Mouse (Mus musculus) stomach, embryonic 14.5 days (tissue): Measurements from ENCODE around the gene Cog6. TPM values are rescaled to one million over a fixed set of nuclear protein-coding genes. Genes with fewer than 3 reads are reported as not detected.
A peak's percentile ranks its signal among the peaks of the same experiment; 100 is the strongest.

Source experiments
- ATAC-seq: fragments of 200-750 bp; cut with Nextera tagmentation; 2 replicates; pipeline ENCODE4 v1.8.0; 2017; ENCODE audit warnings: low read depth, moderate TSS enrichment; ENCODE audit not compliant: insufficient number of reproducible peaks, insufficient read depth, low FRiP score
- H3K27ac ChIP-seq: fragments of 300-500 bp; sonication (generic); 2 replicates; pipeline ENCODE4 v1.5.1; 2014; ENCODE audit warnings: mild to moderate bottlenecking, low read length, moderate library complexity, mixed read lengths
- H3K27me3 ChIP-seq: fragments of 300-500 bp; sonication (generic); 2 replicates; pipeline ENCODE4 v1.6.1; 2014; ENCODE audit warnings: low read length, control low read depth, mixed read lengths; ENCODE audit not compliant: control insufficient read depth, insufficient read depth
- H3K36me3 ChIP-seq: fragments of 300-500 bp; sonication (generic); 2 replicates; pipeline ENCODE4 v1.6.1; 2014; ENCODE audit warnings: mild to moderate bottlenecking, control low read depth, low read length, moderate library complexity, mixed read lengths; ENCODE audit not compliant: control insufficient read depth, insufficient read depth
- H3K4me1 ChIP-seq: fragments of 300-500 bp; sonication (generic); 2 replicates; pipeline ENCODE4 v1.6.1; 2014; ENCODE audit warnings: low read length, control low read depth, mixed read lengths; ENCODE audit not compliant: control insufficient read depth, insufficient read depth
- H3K4me2 ChIP-seq: fragments of 300-500 bp; sonication (generic); replicated peaks from 2 replicates; pipeline ENCODE4 v1.6.1; 2014; ENCODE audit warnings: low read depth, low read length, control low read depth
- H3K4me3 ChIP-seq: fragments of 300-500 bp; sonication (generic); 2 replicates; pipeline ENCODE4 v1.5.1; 2014; ENCODE audit warnings: low read depth, low read length, control low read depth
- H3K9ac ChIP-seq: fragments of 300-500 bp; sonication (generic); replicated peaks from 2 replicates; pipeline ENCODE4 v1.6.1; 2014; ENCODE audit warnings: low read depth, mild to moderate bottlenecking, control low read depth, low read length, moderate library complexity, mixed read lengths
- H3K9me3 ChIP-seq: fragments of 300-500 bp; sonication (generic); 2 replicates; pipeline ENCODE4 v1.6.1; 2016; ENCODE audit warnings: low read depth, low read length, control low read depth; ENCODE audit not compliant: control insufficient read depth
- WGBS: fragments of 180-500 bp; shearing (Covaris S2); extraction: QIAGEN DNeasy Blood & Tissue Kit; methylation state at CpG from one replicate; pipeline ENCODE4 v1.1.7; 2014; 5-methylcytosine and 5-hydroxymethylcytosine counted together
- polyA plus RNA-seq: library from polyadenylated mRNA; unstranded; fragments of >200 nt; fragmentation: Nextera tagmentation; extraction: Ambion mirVana; gene quantifications from 2 replicates; pipeline ENCODE4 v1.2.1, GENCODE M21; 2014

Cog6 gene
- polyA plus RNA-seq = 51.1 and 56.2 TPM in 2 replicates

DNA sequence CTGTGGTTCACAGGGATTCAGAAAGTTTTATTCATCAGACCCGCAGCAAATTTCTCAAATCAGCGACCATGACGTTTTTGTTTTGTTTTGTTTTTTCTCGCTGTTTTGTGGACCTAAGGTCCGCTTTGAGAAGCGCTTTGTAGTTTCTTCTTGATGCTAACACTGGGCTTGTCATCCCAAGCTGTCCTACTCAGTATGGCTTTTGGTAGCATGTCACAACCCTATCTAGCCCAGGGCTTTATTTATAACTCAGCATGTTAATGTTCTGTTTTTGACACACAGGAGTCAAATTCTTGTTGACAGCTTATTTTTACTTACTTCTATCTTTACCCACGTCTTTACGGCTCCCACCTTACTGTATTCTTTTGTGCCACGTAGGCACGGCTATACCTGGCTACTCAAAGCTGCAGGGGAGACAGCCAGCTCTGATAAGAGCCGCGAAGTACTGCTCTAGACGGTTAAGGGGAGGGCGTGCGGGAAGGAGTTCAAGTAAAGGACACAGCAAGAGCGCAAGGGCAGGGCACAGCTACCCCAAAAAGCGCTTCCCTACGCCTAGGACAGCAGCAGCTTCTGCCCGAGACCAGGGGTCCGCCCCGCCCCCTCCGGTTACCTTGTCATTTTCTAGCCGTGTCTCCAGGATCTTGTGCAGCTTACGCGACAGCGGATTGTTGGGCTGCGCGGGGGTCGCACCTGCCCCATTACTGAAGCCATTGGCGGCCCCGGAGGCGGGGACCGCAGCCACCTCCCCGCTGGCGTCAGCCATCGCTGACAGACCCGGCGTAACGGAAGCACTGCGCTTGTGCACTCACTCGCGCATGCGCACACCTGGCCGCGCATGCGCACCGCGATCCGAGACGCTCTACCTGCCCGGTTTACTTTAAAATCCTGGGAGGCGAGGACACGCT lies at the start of gene Cog6:
TSS of gene Cog6 (minus strand) at position 802 of the 905 bp plus-strand sequence.
- H3K4me2 ChIP-seq = peak within 1 kb of the TSS; percentile 89
- peak within 1 kb of the TSS; percentile 63; the same call in 1 of the 2 replicates for H3K9ac ChIP-seq
- no peaks in the 10 kb centered on the region for H3K9me3 ChIP-seq
- peaks cover 6% of the 10 kb centered on the region; the same call in 1 of the 2 replicates for H3K36me3 ChIP-seq
- peak within 1 kb of the TSS; percentile 83 for H3K4me3 ChIP-seq
- peak; percentile 89 for ATAC-seq
- H3K4me1 ChIP-seq = no peaks in the 10 kb centered on the region
- no peak within 1 kb of the TSS for H3K27ac ChIP-seq
- H3K27me3 ChIP-seq = no peaks in the 10 kb centered on the region
- 6% methylated on average over 53 of the region's 53 CpGs for WGBS

DNA sequence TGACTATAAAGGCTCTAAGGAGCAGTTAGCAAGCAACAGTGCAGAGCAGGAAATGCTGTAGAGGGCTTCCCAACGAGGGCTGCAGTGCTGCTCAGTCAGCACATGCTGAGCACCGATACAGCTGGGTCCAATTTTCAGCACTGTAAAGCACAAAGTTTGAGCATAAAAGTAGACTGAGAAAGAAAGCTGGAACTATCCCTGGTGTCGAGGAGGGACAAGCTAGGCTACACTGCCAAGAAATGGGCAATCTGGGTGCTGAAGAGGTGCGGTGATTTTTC lies 49.0 kb upstream of the Cog6 start:
- peaks cover 8% of the 10 kb centered on the region; the same call in 1 of the 2 replicates for H3K4me1 ChIP-seq
- no peaks in the 10 kb centered on the region for H3K9me3 ChIP-seq
- H3K9ac ChIP-seq = no peak overlapping the region
- H3K36me3 ChIP-seq = no peaks in the 10 kb centered on the region
- no peak overlapping the region for H3K4me2 ChIP-seq
- no peaks in the 10 kb centered on the region for H3K27me3 ChIP-seq
- H3K4me3 ChIP-seq = no peak overlapping the region
- no peak for ATAC-seq
- no peak overlapping the region for H3K27ac ChIP-seq
- 84% methylated on average over 4 of the region's 4 CpGs for WGBS

DNA sequence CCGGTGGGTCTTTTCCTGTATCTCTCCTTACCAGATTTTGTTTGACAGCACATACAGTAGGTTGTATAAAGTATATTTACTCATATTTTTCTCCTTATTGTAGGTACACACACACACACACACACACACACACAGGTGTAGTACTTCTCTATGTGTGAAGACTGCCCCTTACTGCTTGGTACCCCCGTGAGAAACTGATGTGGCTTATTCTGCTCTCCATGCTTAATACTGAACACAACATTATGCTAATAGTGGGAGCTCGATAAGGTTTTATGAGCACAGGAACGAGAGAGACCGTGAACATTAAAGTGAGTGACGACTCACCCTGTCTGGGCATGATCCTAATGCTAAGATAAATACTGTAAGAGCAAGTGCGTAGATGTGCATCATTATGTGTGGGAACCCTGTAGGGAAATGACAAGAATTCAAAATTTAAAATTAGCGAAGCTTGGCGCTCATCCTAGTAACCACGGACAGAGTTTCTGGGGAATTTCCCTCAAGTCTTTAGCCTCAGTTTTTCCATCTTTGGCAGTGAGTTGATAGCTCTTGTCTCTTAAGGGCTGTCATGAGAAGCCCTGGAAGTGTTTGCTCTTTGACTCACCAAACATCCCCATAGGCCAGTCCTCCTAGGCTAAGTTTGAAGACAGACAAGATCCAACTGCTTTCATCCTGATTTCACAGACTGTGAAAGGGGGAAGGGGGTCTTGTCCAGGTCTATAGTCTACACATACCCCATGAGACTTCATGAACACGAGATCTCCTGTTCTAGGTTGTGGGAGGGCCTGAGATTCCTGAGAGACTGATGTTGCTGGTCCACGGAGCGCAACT lies 48.4 kb upstream of the Cog6 start:
- peaks cover 8% of the 10 kb centered on the region; the same call in 1 of the 2 replicates for H3K4me1 ChIP-seq
- no peak overlapping the region for H3K27ac ChIP-seq
- H3K9ac ChIP-seq = no peak overlapping the region
- H3K27me3 ChIP-seq = no peaks in the 10 kb centered on the region
- H3K36me3 ChIP-seq = no peaks in the 10 kb centered on the region
- no peak overlapping the region for H3K4me2 ChIP-seq
- 79% methylated on average over 13 of the region's 13 CpGs for WGBS
- H3K9me3 ChIP-seq = no peaks in the 10 kb centered on the region
- H3K4me3 ChIP-seq = no peak overlapping the region
- ATAC-seq = no peak

DNA sequence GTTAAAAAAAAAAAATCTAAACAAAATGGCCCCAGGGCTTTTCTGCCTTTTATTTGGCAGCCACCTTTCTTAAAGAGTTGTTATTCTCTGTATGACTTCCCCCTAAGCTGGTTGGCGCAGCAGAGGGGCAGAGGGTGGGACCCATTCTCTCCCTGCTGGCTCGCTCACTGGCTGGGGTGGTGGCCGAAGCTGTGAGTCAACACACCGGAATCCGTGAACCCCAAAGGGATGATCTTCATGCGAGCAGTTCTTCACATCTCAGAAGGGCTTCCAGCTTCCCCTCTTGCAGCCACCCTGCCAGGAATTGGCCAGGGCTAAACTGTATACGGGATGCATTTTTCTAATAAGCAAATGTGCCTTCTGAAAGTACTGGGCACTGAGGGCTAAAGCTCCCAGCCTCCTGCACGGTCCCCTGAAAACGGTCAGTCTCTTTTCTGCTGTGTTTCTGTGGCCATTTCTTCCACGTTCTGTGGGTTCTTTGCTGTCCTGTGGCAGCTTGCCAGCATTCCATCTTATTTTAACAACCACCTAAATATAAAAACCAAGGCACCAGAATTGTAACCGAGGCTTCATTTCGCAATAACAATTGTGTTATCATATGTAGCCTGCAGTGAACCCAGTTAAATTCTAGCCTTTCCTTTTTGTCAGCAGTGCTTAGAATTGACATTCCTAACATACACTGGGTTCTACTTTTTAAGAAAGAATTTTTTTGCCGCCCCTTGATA lies 46.5 kb upstream of the Cog6 start:
- no peak overlapping the region for H3K4me2 ChIP-seq
- no peak for ATAC-seq
- no peaks in the 10 kb centered on the region for H3K36me3 ChIP-seq
- WGBS = 49% methylated on average over 13 of the region's 13 CpGs
- no peaks in the 10 kb centered on the region for H3K27me3 ChIP-seq
- H3K9ac ChIP-seq = no peak overlapping the region
- H3K4me1 ChIP-seq = peaks cover 11% of the 10 kb centered on the region; the same call in 1 of the 2 replicates
- no peak overlapping the region for H3K27ac ChIP-seq
- H3K4me3 ChIP-seq = no peak overlapping the region
- no peaks in the 10 kb centered on the region for H3K9me3 ChIP-seq

DNA sequence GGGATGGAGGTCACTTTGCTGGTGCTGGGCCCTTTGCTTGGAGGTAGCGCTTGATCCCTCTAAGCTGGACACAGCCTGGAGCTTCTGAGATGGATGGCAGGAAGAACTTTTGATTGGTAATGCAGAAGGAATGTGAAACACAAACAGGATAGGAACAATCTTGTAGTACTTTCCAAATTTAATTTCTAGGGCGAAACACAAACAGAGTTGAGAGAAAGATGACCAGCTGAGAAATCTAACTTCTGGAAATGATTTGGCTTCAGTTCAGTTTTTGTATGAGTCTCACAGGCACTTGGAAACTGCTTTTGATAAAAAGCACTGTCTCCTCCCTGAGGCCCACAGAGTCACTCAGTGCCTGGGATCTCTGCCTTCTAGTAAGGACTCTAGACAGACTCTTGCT lies 42.9 kb upstream of the Cog6 start:
- H3K27ac ChIP-seq = peak overlapping the region; percentile 78; the same call in 1 of the 2 replicates
- peaks cover 16% of the 10 kb centered on the region; the same call in 1 of the 2 replicates for H3K4me1 ChIP-seq
- H3K9me3 ChIP-seq = no peaks in the 10 kb centered on the region
- no peak overlapping the region for H3K4me2 ChIP-seq
- 49% methylated on average over 2 of the region's 2 CpGs for WGBS
- no peak for ATAC-seq
- no peaks in the 10 kb centered on the region for H3K27me3 ChIP-seq
- no peak overlapping the region for H3K9ac ChIP-seq
- no peaks in the 10 kb centered on the region for H3K36me3 ChIP-seq
- H3K4me3 ChIP-seq = no peak overlapping the region

DNA sequence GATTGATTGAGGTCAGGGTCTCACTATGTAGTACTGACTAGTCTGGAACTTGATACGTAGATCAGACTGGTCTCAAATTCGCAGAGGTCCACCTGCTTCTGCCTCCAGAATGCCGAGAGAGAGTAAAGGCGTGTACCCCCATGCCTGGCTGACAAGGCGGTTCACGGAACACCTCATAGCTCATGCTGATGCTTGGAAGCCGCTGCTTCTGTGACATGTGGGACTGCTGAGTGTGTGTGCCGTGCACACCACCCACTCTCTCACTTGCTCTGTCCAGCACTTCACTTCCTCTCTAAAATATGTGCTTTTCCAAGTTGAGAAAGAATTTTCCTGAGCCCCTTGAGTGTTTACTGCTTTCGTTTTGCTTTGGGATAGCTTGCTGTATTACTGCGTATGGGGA lies 39.4 kb upstream of the Cog6 start:
- ATAC-seq = no peak

DNA sequence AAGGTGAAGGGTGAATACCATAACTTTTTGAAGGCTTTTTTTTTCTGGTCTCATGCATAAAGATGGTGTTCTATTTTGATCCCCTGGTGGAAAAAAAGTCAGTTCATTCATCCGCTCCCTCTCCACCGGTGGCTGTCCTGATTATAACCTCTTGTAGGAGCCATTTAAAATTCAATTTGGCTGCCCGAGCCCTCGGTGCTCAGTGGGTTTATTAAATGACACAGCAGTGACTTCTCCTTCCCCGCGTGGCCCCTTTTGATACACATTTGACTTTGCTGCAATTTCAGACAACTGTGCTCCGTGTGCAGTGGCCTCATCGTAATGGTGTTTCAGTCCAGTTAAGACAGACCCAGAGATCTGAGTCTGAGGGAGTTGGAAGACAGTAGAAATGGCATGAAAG lies 35.3 kb upstream of the Cog6 start:
- no peak for ATAC-seq
- Histone ChIP-seq H3K9me3 (no peaks in the 10 kb centered on the region), H3K4me1 (0 out of 2 replicates have a peak, but pooled peaks cover 4% of the 10 kb centered on the region), H3K4me3 (no peak overlapping the region), H3K4me2 (no peak overlapping the region), H3K27ac (no peak overlapping the region), H3K9ac (no peak overlapping the region), H3K27me3 (no peaks in the 10 kb centered on the region), H3K36me3 (no peaks in the 10 kb centered on the region)
- 72% methylated on average over 8 of the region's 8 CpGs for WGBS

More for the DNA sequence above, 39.4 kb upstream of the Cog6 start:
- no peak overlapping the region for H3K9ac ChIP-seq
- H3K4me1 ChIP-seq = 0 out of 2 replicates have a peak, but pooled peaks cover 8% of the 10 kb centered on the region
- H3K27ac ChIP-seq = no peak overlapping the region
- 75% methylated on average over 10 of the region's 10 CpGs for WGBS
- no peaks in the 10 kb centered on the region for H3K36me3 ChIP-seq
- no peaks in the 10 kb centered on the region for H3K27me3 ChIP-seq
- H3K4me2 ChIP-seq = no peak overlapping the region
- no peaks in the 10 kb centered on the region for H3K9me3 ChIP-seq
- no peak overlapping the region for H3K4me3 ChIP-seq

DNA sequence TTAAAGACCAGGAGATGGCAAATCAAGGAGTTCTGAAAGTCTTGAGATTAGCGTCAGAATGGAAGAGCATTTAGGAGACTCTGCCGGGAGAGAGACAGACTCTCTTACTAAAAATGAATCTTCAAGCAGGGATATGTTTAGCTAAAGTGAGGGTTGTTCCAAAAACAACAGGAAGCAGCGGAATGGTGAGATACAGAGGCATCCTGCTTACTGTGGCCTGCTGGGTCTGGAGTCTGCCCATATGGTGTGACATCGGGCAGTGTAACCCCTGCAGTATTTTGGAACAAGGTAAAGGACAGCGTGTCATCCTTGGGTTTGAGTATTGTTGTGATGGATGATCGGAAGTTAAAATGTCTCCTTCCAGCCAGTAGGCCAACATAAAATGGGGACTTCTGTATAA lies 29.3 kb upstream of the Cog6 start:
- no peak for ATAC-seq
- WGBS = 76% methylated on average over 6 of the region's 6 CpGs

More for the DNA sequence above, 29.3 kb upstream of the Cog6 start:
- Histone ChIP-seq H3K4me1 (peaks cover 16% of the 10 kb centered on the region), H3K4me2 (no peak overlapping the region), H3K9ac (no peak overlapping the region), H3K27me3 (no peaks in the 10 kb centered on the region), H3K27ac (no peak overlapping the region), H3K4me3 (no peak overlapping the region), H3K36me3 (no peaks in the 10 kb centered on the region), H3K9me3 (no peaks in the 10 kb centered on the region)
